Mouse (Mus musculus): ENCODE data around the gene Vasp. TPM values are rescaled to one million over a fixed set of nuclear protein-coding genes. Genes with fewer than 3 reads are reported as not detected.

The Vasp gene
- total RNA-seq, 2 experiments from 2014 or later = 11.6 to 22.2 TPM

DNA sequence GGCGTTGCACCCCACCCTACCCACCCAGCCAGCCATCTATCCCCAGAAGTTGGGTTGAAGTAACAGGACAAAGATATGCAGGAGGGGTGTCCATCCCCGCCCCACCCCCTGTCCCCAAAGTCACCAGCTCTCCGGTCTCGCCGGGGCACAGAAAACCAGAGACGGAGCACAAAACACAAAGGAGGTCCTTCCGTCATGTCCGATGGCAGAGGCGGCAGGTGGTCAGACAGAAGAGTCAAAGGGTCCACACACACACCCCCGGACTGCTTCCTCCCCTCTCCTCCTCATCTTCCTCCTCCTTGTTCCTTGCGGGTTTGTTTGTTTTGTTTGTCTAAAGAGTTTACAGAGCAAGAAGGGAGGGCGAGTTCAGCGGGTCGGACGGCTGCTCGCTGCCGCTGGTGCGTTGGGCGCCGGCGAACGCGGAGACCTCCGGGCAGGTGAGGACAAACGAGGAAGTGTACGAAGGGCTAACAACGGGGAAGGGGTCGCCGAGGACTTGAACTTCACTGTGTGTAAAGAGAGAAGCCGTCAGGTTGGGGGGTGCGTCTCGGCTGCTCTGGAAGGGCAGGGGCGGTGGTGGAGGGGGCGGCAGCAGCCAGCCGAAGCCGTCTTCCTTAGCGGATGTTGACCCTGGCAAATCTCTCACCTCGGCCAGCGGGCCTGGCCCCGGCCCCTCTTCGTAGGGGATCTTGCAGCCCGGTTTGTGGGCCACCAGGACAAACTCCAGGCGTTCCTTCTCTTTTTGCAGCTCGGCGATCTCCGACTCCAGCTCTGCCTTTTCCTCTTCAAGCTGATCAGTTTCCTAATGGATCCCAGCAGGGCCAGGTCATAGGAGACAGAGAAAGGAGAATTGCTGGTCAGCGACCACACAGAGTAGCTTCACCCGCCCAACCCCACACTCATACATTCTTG, 33.1 kb upstream of the Vasp start:
- DNase-seq (ENCODE audit: low spot score) = no peak

GRCm38 (mm10) chr7:19303770-19304169, 32.2 kb upstream of the Vasp start:
- DNase-seq (ENCODE audit: low spot score) = peak; percentile 75

DNA sequence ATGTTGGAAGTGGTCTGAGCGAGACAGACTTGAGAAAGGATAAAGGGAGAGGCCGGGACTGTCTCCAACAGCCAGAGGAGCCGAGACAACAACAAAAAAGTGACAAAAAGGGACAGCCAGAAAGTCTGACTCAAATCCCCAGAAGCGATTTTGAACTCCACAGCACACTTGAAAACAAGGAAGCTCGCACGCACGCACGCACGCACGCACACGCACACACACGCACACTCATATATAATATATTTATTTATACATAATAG, 31.4 kb upstream of the Vasp start:
- no peak for DNase-seq (ENCODE audit: low spot score)

DNA sequence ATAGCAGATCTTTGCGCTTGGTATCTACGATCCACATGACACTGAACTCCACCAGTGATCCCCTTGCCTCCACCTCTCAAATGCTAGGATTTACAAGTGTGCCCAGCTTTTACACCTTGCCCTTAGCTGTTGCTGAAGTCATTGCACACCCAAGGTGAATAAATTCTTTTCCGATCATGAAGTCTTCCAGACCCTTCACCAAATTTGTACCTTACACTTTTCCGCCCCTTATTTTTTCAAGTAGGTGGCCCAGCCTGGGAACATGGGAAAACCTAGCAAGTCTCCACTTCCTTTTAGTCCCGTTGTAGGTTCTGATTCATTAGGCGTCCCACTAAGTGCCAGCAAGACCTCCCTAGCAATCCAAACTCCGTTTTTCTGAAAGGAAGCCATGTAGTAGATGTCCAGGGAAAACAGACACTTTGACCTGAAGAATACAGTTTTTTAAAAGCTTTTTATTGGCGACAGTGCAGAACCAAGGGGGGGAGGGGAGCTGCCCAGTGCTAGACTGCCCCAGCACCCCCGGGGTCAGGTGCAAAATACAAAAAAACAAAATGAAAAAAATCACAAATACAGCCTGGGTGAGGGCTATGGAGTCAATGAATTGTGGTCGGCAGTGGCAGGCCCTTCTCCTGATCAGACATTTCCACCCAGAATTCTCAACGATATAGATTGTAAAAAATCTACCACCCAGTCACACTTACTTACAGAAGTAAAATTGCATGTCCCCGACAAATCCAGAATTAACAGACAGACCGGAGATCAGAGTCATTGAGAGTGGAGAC, 30.8 kb upstream of the Vasp start:
- no peak for DNase-seq (ENCODE audit: low spot score)

DNA sequence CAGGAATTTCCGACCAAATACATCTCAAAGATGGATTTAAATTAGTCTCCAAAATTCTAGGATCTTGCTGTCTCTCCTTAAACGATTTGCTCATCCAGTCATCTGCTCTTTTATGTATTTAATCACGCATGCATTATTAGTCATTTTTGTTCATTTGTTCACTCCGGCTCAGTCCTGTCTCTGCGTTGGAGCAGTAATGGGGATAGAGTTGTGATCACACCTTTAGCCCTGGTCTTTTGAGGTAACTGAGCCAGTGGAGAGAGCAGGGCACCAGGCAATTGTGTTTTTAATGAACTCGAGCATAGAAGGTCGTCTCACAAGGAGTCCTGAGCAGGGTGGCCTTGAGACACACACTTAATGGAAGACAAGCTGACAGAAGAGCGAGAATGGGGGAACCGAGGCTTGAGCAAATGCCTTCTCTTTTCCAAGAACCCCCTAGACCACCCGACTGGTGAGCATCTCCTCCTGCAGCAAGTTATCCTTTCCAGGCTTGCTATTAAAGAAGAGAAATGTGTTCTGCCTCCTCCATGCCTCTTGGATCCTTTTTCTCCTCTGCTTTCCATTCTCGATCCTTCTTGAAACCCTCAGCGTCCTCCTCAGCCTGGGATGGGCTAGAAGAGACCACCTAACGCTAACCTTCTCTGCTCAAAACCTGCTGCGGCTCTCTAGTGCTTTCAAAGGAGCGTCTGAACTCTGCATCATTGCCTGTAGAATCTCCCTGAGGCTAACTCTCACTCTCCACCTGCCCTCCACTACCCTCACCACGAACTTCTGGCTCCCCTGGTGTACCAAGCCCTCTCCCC, 30.0 kb upstream of the Vasp start:
- no peak for DNase-seq (ENCODE audit: low spot score)

GRCm38 (mm10) chr7:19300501-19301421, 29.1 kb upstream of the Vasp start:
- peak; percentile 84 for DNase-seq (ENCODE audit: low spot score)

- DNase-seq (ENCODE audit: low spot score) = peak; percentile 53
Measured at GRCm38 (mm10) chr7:19299194-19299593, 27.6 kb upstream of the Vasp start.

DNA sequence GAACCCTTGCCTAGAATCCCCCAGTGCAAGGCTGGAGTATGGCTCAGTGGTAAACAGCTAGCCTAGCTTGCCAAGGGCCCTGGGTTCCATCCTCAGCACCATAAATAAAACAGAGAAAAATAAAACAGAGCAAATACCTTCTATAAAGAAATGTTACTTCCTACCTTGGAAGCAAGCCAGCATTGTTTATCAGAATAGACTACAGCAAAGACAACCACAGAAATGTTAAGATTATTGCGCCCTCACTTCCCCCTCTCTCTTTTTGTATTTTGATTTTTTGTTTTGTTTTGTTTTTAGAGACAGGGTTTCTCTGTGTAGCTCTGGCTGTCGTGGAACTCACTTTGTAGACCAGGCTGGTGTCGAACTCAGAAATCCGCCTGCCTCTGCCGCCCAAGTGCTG, 26.2 kb upstream of the Vasp start:
- no peak for DNase-seq (ENCODE audit: low spot score)

DNA sequence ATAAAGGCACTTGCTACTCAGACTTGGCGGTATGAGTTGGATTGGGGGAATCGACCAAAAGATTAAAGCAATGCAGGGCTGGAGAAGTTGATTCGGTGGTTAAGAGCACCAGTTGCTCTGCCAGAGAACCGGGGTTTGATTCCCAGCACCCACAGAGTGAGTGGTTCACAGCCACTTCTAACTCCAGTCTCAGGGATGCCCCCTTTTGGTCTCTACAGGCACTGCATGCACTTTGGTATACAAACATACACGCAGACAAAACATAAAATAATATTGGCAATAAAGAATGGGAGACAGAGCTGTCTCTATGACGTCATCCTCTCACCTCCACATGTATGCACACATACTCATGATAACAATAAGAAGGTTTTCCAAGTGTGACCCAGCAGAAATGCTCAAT, 25.4 kb upstream of the Vasp start:
- no peak for DNase-seq (ENCODE audit: low spot score)

DNA sequence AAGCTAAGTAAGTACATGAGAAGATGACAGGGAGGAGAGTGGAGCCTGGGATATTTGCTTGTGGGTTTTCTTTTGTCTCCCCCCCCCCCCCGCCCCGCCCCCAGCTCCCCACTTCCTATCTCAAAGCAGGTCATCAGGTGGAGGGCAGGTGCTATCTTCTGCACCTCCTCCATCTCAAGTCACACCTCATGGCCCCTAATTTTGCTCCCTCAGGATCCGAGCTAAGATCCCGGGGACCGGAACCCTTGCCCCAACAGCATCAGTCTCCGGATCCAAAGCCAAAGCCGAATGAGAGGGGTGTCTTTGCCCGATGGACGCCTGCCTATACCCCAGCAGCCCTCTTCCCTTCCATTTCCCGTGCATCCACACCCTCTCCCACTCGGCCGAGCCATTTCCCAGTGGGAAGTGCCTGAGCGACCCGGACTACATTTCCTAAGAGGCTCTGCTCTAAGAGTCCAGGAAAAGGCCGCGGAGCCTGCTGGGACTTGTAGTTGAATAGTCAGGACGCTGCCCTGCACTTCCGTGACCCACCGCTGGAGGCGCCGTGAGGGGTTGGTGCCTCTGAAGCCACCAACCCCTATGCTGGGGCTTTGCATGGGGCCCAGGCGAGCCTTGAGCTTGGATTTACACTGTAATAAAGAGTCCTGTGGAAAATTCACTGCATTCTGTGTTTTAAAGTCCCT, 24.0 kb upstream of the Vasp start:
- peak; percentile 97 for DNase-seq (ENCODE audit: low spot score)

GRCm38 (mm10) chr7:19290969-19291596, 19.5 kb upstream of the Vasp start:
- peak; percentile 81 for DNase-seq (ENCODE audit: low spot score)

GRCm38 (mm10) chr7:19284763-19285162, 13.1 kb upstream of the Vasp start:
- DNase-seq (ENCODE audit: low spot score) = no peak

DNA sequence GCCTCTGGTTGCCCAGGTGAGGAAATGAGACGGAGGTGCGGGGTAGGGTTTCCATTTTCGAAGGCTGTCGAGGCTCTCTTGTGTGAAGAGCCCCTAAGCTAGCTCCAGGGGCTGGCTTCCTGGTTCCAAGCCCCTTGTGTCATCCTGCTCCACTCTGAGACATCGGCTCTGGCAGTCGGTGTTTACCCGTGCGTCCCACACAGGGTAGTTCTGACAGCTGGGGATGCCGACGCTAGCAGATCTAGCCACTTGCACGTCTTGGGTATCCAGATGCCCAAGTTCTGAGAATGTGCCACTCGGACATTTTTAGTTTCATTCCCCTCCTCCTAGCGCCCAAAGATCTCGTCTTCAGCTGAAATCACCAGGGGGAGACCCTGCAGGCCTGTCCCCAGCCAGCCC, 11.8 kb upstream of the Vasp start:
- no peak for DNase-seq (ENCODE audit: low spot score)

- peak; percentile 51 for DNase-seq (ENCODE audit: low spot score)
Measured at GRCm38 (mm10) chr7:19282791-19283405, 11.3 kb upstream of the Vasp start.

- DNase-seq (ENCODE audit: low spot score) = peak; percentile 79
Measured at GRCm38 (mm10) chr7:19282385-19282784, 10.8 kb upstream of the Vasp start, which contains the start of gene Rtn2. Rtn2 (plus strand) TSS chr7:19282624.

DNA sequence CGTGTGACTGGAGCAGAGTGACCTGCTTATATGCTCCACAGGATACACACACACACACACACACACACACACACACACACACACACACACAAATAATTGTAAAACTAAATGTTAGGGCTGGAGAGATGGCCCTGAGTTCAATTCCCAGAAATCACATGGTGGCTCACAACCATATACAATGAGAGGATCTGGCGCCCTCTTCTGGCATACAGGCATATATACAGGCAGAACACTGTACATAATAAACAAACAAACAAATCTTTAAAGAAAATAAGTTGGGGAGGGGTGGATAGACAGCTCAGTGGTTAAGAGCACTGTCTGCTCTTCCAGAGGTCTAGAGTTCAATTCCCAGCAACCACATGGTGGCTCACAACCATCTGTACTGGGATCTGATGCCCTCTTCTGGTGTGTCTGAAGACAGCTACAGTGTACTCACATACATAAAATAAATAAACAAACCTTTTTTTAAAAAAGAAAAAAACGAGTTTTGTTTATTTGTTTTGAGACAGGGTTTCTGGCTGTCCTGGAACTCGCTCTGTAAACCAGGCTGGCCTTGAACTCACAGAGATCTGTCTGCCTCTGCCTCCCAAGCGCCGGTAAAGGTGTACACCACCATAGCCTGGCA, 10.2 kb upstream of the Vasp start:
- DNase-seq (ENCODE audit: low spot score) = peak; percentile 50

GRCm38 (mm10) chr7:19279581-19280114, 8.0 kb upstream of the Vasp start, which contains the start of gene Ppm1n:
Ppm1n (minus strand) TSS chr7:19280064.
- DNase-seq (ENCODE audit: low spot score) = no peak

GRCm38 (mm10) chr7:19279052-19279451, 7.4 kb upstream of the Vasp start:
- no peak for DNase-seq (ENCODE audit: low spot score)
